Mouse (Mus musculus) embryonic stem cell, embryonic (primary cell): Measurements from ENCODE around the gene Fam102a.

Experiments
- CTCF ChIA-PET, 4 experiments: fragments of 300-600 bp in 2 of 4; fragments of 350-600 bp in 2 of 4; sonication (Branson Sonifier 250); formaldehyde crosslinking; loops; one replicate each; lab custom pipeline; 2022; ENCODE audit warnings: inconsistent platforms in 2 of 4; lab: Charles Lee
- POLR2A ChIA-PET, 4 experiments: fragments of 300-600 bp in 2 of 4; fragments of 350-600 bp in 2 of 4; sonication (Branson Sonifier 250); formaldehyde crosslinking; loops; one replicate each; lab custom pipeline; 2022; ENCODE audit warnings: antibody characterized with exemption in 4 of 4, inconsistent platforms in 1 of 4; lab: Charles Lee

Gene Fam102a

DNA sequence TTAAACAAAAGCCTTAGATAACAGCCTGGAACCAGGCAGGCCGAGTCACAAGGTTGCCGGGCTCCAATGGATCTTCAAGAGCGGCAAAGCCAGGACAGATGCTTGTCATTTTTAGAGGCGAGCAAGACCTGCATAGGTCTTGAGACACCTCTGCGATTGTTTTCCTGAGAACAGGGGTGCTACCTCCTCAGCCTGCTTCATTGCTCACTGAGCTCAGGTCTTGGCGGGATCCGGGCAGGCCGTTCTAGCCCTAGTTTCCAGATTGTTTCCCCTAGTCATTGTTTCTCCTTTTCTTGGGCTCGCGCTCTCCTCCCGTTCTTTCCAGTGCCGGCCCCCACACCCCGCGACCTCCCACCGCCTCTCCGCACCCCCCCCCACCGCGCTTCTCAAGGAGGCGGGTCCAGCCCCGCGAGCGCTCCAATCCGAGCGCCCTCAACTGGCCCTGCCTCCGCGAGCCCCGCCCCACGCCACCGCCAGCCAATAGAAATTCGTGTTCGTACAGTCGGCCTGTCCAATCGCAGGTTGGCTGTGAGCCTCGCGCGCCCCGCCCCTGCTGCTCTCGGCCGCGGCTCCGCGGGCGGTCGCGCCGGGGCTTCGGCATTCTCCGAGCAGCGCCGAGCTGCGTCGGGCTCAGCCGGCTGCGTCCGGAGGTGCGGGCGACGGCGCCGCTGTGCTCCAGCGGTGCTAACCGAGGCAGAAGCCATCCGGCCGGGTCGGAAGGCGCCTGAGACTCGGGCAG, at the start of gene Fam102a:
Gene Fam102a, plus strand, starts transcription at position 600 of the 739 bp plus-strand sequence.
- POLR2A ChIA-PET, result interaction anchor here in 3 of 4 experiments (0.6 to 4.4 kb wide), 34 partner anchors 9 to 426 kb away, joined by 3 to 37 read pairs (median 4); partner anchors contain the start of genes Dpm2 (in 2 of the 3), Lrsam1 (in 1 of the 3), Rpl12 (in 1 of the 3) and Slc25a25 (in 1 of the 3)
- CTCF ChIA-PET, result interaction anchor here in 2 of 4 experiments (0.5 to 3.9 kb wide), 5 partner anchors 31 to 374 kb away, joined by 3 to 18 read pairs (median 4); no protein-coding TSS in a partner anchor

DNA sequence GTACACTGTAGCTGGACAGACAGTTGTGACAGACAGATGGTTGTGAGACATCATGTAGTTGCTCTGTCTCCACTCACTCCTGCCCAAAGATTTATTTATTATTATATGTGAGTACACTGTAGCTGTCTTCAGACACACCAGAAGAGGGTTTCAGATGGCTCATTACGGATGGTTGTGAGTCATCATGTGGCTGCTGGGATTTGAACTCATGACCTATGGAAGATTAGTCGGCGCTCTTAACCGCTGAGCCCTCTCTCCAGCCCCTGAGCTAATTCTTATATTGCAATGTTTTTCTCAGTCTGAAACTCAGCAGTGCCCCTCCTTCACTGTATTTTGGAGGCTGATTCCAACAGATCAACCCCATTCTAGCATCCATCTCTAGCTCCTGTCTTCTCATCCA, 49.4 kb upstream of the Fam102a start:
- ChIA-PET CTCF (interaction anchor here (0.5 to 6.3 kb wide), 25 partner anchors 8 to 533 kb away, joined by 3 to 117 read pairs (median 5); partner anchors contain the start of genes 1110008P14Rik (in 1 of the 4), Dnm1 (in 1 of the 4), Pip5kl1 (in 1 of the 4) and Swi5 (in 1 of the 4)), POLR2A (interaction anchor here in 3 of 4 experiments (0.7 to 5.1 kb wide), 23 partner anchors 21 to 326 kb away, joined by 3 to 15 read pairs (median 4); partner anchors contain the start of genes Slc25a25 (in 2 of the 3) and Naif1 (in 1 of the 3))

DNA sequence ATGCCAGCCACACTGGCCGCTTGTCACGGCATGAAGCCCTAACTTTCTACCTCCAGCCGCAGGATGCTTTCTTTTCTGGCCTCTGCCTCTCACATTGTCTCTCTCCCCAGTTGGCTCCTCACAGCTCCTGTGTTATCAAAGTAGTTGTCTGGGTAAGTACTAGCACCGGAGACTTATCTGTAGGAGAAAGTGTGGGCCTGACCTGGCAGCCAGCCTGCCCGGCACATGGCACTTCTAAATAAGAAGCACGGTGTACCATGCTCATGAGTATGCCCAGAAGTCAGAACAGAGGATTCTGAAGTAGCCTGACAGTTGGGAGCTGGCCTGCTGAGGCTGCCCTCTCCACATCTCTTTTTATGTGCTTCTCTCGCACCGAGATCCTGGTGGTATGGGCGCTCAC, 49.0 kb upstream of the Fam102a start:
- POLR2A ChIA-PET, result interaction anchor here in 3 of 4 experiments (0.6 to 5.1 kb wide), 24 partner anchors 17 to 1932 kb away, joined by 3 to 15 read pairs (median 3); partner anchors contain the start of genes Slc25a25 (in 2 of the 3), Dpm2 (in 1 of the 3), Naif1 (in 1 of the 3) and Swi5 (in 1 of the 3)
- CTCF ChIA-PET, result interaction anchor here (0.5 to 6.3 kb wide), 57 partner anchors 7 to 983 kb away, joined by 3 to 117 read pairs (median 5); partner anchors contain the start of genes 1110008P14Rik (in 2 of the 4), Dnm1 (in 1 of the 4), Slc25a25 (in 1 of the 4) and Swi5 (in 1 of the 4)

DNA sequence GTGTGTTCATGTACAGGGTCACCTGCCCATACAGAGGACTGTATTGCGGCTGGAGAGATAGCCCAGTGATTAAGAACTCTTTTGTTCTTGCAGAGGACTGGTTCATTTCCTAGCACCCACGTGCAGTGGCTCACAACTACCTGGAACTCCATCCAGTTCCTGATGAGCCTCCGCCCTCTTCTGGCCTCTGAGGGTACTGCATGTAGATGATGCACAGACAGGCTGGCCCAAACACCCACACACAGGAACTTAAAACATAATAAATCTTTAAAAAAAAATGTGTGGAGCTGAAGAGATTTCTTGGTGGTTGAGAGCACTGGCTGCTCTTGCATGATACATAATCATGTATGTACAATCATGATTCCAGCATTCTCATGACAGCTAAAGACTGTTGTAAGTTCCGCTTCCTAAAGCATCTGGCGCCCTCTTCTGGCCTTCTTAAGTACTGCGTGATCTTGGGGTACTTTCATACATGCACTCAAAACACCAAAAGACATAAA, 48.0 kb upstream of the Fam102a start:
- ChIA-PET POLR2A (interaction anchor here in 3 of 4 experiments (0.6 to 5.1 kb wide), 15 partner anchors 16 to 1933 kb away, joined by 3 to 15 read pairs (median 3); partner anchors contain the start of genes Dpm2 (in 1 of the 3), Naif1 (in 1 of the 3), Slc25a25 (in 1 of the 3) and Swi5 (in 1 of the 3)), CTCF (interaction anchor here (0.6 to 6.3 kb wide), 63 partner anchors 8 to 441 kb away, joined by 3 to 117 read pairs (median 4); partner anchors contain the start of genes 1110008P14Rik (in 2 of the 4), Dnm1 (in 1 of the 4), Dpm2 (in 1 of the 4) and Slc25a25 (in 1 of the 4))

DNA sequence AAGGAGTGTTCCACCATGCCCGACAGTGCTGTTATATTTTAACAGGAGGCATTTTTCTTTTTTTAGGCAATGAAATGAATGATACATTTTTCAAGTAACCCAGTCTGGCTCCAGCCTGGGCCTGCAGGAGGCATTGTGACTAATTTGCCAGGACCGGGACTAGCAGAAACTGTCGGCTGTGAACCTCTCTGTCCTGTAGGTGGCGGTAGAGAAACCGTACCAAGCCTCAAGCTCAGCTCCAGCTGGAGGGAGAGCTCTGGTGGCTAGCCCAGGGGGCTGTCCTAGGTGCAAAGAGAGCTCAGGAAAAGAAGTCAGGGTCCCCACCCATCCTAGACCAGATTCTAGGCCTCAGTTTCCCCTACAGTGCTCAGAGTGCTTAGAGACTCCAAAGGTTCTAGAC, 46.5 kb upstream of the Fam102a start:
- POLR2A ChIA-PET, result interaction anchor here in 3 of 4 experiments (0.5 to 5.1 kb wide), 23 partner anchors 16 to 1024 kb away, joined by 3 to 15 read pairs (median 4); partner anchors contain the start of genes Fam102a (in 2 of the 3), 1110008P14Rik (in 1 of the 3), Dpm2 (in 1 of the 3) and Slc25a25 (in 1 of the 3)
- CTCF ChIA-PET, result interaction anchor here (0.5 to 6.3 kb wide), 87 partner anchors 9 to 1936 kb away, joined by 3 to 117 read pairs (median 4); partner anchors contain the start of genes Dpm2 (in 4 of the 4), Pip5kl1 (in 2 of the 4), Slc25a25 (in 2 of the 4) and 1110008P14Rik (in 1 of the 4)

DNA sequence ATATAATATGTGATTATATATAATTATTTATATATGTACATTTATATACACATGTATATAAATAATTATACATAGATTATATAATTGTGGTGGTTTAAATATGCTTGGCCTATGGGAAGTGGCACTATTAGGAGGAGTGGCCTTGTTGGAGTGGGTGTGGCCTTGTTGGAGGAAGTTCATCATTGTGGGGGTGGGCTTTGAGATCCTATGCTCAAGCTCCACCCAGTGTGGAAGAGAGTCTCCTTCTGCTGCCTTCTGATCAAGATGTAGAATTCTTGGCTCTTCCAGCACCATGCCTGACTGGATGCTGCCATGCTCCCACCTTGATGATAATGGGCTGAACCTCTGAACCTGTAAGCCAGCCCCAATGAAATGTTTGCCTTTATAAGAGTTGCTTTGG, 44.4 kb upstream of the Fam102a start:
- CTCF ChIA-PET, result interaction anchor here in 2 of 4 experiments (0.9 to 1.4 kb wide), 2 partner anchors 46 to 86 kb away, joined by 3 read pairs; no protein-coding TSS in a partner anchor
- POLR2A ChIA-PET, result interaction anchor here in 2 of 4 experiments (0.5 to 2.9 kb wide), 3 partner anchors 46 to 164 kb away, joined by 3 to 11 read pairs (median 3); no protein-coding TSS in a partner anchor

DNA sequence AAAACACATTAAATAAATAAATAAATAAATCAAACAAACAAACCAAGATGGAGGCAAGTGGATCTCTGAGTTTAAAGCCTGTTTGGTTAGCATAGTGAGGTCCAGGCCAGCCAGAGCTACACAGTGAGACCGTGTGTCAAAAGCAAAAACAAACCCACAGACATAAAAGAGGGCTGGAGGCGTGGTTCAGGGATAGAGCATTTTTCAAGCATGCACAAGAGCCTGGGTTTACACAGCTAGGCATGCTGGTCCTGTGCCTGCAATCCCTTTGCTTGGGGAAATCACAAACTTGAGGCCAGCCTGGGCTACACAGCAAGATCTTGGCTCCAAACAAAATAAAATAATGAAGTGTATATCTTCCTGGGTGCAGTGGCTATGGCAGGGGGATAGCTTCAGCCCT, 42.5 kb upstream of the Fam102a start:
- ChIA-PET POLR2A (interaction anchor here in 3 of 4 experiments (0.6 to 2.9 kb wide), 12 partner anchors 13 to 154 kb away, joined by 3 to 11 read pairs (median 3); partner anchors contain the start of genes Eng (in 1 of the 3) and St6galnac4 (in 1 of the 3)), CTCF (interaction anchor here in 3 of 4 experiments (0.5 to 2.6 kb wide), 10 partner anchors 9 to 92 kb away, joined by 3 to 8 read pairs (median 4); partner anchors contain the start of gene 9430097D07Rik (in 1 of the 3))

DNA sequence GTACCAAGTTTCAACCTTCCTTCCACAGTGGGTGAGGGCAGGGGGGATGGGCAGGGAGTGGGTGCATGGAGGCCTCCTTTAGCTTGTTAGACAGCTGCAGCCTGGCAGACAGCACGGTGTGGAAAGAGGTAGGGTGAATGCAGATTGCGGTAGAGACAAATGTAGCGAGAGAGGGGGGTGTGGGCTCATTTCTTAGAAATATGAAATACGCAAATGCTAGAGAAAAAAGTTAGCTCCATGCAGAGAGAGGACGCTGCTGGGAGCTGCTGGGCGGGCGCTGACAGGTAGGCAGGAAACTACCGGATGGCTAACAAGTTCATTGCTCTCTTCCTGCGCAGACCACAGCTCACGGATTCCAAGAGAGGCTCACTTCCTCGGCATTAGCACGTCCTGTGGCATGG, 41.8 kb upstream of the Fam102a start:
- POLR2A ChIA-PET, result interaction anchor here in 3 of 4 experiments (0.6 to 2.9 kb wide), 13 partner anchors 10 to 258 kb away, joined by 3 to 11 read pairs (median 3); partner anchors contain the start of genes Eng (in 1 of the 3) and St6galnac4 (in 1 of the 3)
- CTCF ChIA-PET, result interaction anchor here (0.6 to 2.6 kb wide), 9 partner anchors 8 to 90 kb away, joined by 3 to 8 read pairs (median 4); partner anchors contain the start of gene 9430097D07Rik (in 1 of the 4)

DNA sequence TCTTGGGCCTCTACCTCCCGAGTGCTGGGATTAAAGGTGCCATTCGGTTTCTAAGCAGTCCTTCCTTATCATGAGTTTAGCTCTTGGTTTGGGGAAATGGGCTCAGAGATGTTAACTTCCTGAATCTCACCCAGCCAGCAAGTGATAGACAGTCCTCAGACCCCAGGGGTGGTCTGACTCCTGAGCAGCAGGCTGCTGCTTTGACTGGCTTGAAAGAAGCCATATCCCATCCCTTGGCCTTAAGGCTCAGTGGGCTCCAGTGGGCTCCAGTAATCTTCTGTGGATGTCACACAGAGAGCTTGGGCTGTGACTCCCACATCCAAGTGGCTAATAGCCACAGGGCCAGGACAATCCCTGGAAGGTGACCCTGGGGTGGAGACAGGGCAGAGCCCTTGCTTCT, 40.6 kb upstream of the Fam102a start:
- CTCF ChIA-PET, result interaction anchor here in 3 of 4 experiments (0.6 to 1.5 kb wide), 4 partner anchors 9 to 90 kb away, joined by 3 to 4 read pairs (median 3); no protein-coding TSS in a partner anchor
- POLR2A ChIA-PET, result interaction anchor here in 3 of 4 experiments (0.6 to 2.1 kb wide), 6 partner anchors 9 to 152 kb away, joined by 3 to 5 read pairs (median 3); partner anchors contain the start of gene Eng (in 1 of the 3)

DNA sequence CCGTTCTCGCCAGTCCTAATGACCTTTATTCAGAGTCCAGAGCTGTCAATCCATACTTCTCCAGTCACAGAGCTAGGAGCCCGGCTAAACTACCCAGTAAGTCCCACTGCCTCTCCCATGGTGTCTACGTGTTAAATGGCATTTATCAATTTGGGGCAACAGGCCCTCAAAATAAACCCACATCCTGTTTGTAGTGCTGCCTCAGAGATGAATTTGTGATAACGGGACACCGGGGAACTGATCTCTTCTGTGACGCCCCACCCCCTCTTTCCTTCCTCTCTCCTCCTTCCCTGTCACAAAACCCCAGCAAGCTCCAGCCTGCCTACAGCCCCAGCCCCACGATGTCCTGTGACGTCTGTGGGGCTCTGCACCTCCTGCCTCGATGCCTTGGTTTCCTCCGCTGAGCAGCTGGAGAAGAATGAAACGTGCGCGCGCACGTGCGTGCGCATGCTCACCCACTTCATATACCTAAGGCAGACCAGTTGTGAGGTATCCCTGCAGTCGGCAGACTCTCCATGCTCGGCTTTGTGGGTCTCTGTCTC, 39.9 kb upstream of the Fam102a start:
- CTCF ChIA-PET, result interaction anchor here in 3 of 4 experiments (0.6 to 2.1 kb wide), 8 partner anchors 8 to 91 kb away, joined by 3 to 9 read pairs (median 4); no protein-coding TSS in a partner anchor

DNA sequence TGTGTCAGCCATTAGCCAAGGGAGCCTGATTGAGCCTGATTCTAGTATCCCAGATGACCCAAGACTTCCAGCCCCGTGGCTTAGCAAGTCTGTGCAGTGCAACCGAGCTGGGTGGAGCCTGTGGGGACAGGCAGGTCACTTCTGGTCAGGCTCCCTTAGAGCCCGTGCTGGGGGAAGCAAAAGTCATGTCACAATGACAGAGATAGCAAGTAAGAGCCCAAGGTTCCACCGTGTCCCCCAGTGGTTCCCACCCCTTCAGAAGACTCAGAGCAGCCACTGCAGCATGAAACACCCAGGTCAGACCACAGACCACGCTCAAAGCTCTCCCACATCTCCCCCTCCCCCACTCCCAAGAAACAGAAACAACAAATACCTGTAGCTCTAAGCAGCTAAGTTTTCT, 38.9 kb upstream of the Fam102a start:
- ChIA-PET CTCF (interaction anchor here (0.5 to 2.1 kb wide), 8 partner anchors 9 to 1807 kb away, joined by 3 to 9 read pairs (median 3); partner anchors contain the start of genes 9430097D07Rik (in 1 of the 4) and Pip5kl1 (in 1 of the 4)), POLR2A (interaction anchor here in 2 of 4 experiments (0.6 to 1.8 kb wide), 9 partner anchors 8 to 361 kb away, joined by 3 to 11 read pairs (median 3); no protein-coding TSS in a partner anchor)

More for the DNA sequence above, 39.9 kb upstream of the Fam102a start:
- POLR2A ChIA-PET, result interaction anchor here (0.6 to 2.1 kb wide), 12 partner anchors 8 to 361 kb away, joined by 3 to 11 read pairs (median 4); partner anchors contain the start of gene Fam102a (in 1 of the 4)

DNA sequence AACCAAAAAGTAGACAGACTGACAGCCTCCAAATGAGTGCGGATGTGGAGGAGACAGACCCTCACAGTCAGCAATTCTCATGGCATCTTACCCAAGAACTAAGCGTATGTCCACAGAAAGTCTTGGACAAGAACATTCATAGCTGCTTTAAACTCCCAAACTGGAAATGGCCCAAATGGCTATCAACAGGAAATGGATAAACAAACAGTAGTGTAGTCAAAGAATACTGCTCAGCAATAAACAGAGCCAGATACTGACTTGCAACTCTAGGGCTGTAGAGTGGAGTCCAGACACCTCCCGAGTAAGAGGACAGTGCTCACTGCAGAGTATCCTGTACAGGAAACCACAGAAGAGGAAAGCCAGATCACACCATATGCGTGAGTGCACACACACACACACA, 35.8 kb upstream of the Fam102a start:
- ChIA-PET POLR2A (interaction anchor here in 2 of 4 experiments (0.5 to 0.9 kb wide), 2 partner anchors 68 to 980 kb away, joined by 3 read pairs; no protein-coding TSS in a partner anchor), CTCF (interaction anchor here in 2 of 4 experiments (0.8 to 1.4 kb wide), 2 partner anchors 10 to 12 kb away, joined by 3 to 7 read pairs; no protein-coding TSS in a partner anchor)

DNA sequence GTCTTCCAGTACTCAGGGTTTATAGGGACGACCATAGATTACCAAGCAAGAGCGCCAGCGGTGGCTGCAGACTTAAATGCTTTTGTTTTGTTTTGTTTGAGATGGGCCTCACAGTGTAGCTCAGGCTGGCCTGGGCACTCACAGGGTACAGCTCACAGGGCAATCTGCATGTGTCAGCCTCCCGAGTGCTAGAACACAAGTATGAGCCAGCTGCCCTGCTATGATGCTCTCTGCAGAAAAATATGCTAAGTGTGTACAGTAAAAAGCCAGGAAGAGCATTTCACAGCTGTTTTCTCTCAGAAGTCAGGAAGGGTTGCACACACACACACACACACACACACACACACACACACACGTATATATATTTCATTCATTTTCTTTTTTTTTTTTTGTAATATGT, 34.7 kb upstream of the Fam102a start:
- CTCF ChIA-PET, result interaction anchor here in 1 of 4 experiments (2.2 kb wide), 1 partner anchor 13 kb away, joined by 6 read pairs; no protein-coding TSS in a partner anchor

DNA sequence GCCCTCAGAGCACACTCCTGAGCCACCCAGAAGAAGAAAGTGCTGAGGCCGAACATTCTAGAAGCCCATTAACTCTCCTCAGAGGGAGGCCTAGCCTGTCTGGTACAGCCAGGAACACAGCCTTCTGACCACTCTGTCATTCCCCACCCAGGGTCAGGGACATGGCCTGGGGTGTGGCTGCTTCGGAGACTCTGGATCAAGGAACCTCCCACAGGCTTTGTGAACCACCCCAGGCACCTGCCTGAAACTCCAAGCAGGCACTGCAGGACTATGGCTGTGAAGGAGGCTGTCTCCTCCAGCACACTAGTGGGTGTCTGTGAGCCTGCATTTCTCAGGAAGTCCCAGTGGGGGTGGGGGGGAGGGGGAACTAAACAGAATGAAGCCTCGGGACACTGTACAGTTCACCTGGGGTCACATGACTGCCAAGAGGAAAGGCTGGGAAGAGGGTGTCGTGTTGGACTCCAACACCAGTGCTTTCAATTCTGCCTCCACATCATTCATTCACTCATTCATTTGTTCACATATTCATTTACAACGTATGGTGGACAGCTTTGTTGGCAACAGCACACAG, 33.3 kb upstream of the Fam102a start:
- POLR2A ChIA-PET, result interaction anchor here in 2 of 4 experiments (0.8 to 2.0 kb wide), 4 partner anchors 15 to 396 kb away, joined by 3 to 7 read pairs (median 3); no protein-coding TSS in a partner anchor
- CTCF ChIA-PET, result interaction anchor here in 2 of 4 experiments (0.8 to 2.2 kb wide), 3 partner anchors 13 to 15 kb away, joined by 3 to 6 read pairs (median 5); no protein-coding TSS in a partner anchor

More for the DNA sequence above, 34.7 kb upstream of the Fam102a start:
- POLR2A ChIA-PET, result interaction anchor here in 1 of 4 experiments (1.4 kb wide), 1 partner anchor 70 kb away, joined by 5 read pairs; the partner anchor contains the start of gene Dpm2

DNA sequence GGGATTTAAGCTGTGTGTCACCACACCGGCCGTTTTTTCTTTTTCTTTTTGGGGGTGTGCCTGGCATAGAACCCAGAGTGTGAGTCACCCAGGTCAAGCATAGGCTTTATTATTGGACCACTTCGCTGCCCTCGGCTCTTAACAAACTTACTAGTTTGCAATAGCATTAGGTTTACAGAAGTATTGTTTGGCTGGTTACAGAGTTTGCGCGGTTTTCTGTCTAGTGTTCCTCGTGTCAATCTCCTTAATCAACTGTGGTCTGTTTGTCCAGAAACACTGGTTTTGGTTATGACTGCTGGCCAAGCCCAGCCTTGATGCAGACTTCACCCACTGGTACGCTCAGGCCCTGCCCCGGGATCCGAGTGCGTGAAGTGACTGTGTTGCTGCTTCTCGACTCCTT, 32.3 kb upstream of the Fam102a start:
- ChIA-PET CTCF (interaction anchor here in 3 of 4 experiments (0.8 to 2.2 kb wide), 3 partner anchors 10 to 16 kb away, joined by 4 to 8 read pairs (median 6); no protein-coding TSS in a partner anchor), POLR2A (interaction anchor here in 2 of 4 experiments (0.8 to 2.0 kb wide), 11 partner anchors 8 to 395 kb away, joined by 3 to 7 read pairs (median 3); partner anchors contain the start of genes Dpm2 (in 2 of the 2), Naif1 (in 1 of the 2) and Slc25a25 (in 1 of the 2))
